Mouse (Mus musculus) megakaryocyte, embryonic 14.5 days (primary cell): ENCODE results near the gene Olfr994.

ENCODE experiments used
- FLI1 ChIP-seq: IDR thresholded peaks from 2 replicates; pipeline ENCODE4 v1.6.1; 2012; ENCODE audit warnings: low read length, inconsistent platforms, mixed read lengths
- GATA1 ChIP-seq: IDR thresholded peaks from 3 replicates; pipeline ENCODE4 v1.6.1; 2012; ENCODE audit warnings: mixed read lengths, low read length, inconsistent platforms, borderline replicate concordance

DNA sequence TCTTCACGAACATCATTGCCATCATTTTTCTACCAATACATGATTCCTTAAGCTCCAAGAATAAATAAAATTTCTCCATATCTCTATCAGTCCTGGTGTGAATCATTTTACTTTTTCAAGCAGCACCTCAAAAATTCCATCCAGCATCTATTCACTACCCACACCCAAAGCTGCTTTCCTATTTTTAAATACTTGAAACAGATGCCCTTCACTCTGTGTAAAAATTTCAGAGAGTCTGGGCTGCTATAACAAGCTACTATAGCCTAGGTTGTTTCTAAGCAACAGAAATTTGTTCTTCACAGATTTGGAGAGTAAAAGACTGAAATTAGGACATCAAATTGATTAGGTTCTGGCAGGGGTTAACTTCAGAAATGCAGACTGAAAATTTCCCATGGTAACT is 10.4 kb downstream of the Olfr994 start:
- TF ChIP-seq GATA1: no peak
- no peak for TF ChIP-seq FLI1
